Mouse (Mus musculus) small intestine, adult 2 months (tissue): ENCODE results near the gene Mgat3. TPM values are rescaled to one million over a fixed set of nuclear protein-coding genes. Genes with fewer than 3 reads are reported as not detected.

Source experiments
- H3K27ac ChIP-seq: fragments of 200-500 bp; 2 replicates; pipeline ENCODE4 v1.5.1; 2012; ENCODE audit warnings: low read depth, low read length, control low read depth, inconsistent platforms; ENCODE audit not compliant: insufficient read depth
- H3K27me3 ChIP-seq: fragments of 200-500 bp; 2 replicates; pipeline ENCODE4 v1.6.1; 2012; ENCODE audit warnings: mild to moderate bottlenecking, moderate library complexity, low read length, inconsistent platforms; ENCODE audit not compliant: control insufficient read depth, insufficient read depth
- H3K36me3 ChIP-seq: fragments of 200-500 bp; 2 replicates; pipeline ENCODE4 v1.6.1; 2012; ENCODE audit warnings: mild to moderate bottlenecking, low read length, control low read depth, inconsistent platforms; ENCODE audit not compliant: control insufficient read depth, insufficient read depth
- H3K4me1 ChIP-seq: fragments of 200-500 bp; 2 replicates; pipeline ENCODE4 v1.6.1; 2012; ENCODE audit warnings: low read length, inconsistent platforms, mixed read lengths; ENCODE audit not compliant: control insufficient read depth, insufficient read depth, insufficient read length
- H3K4me3 ChIP-seq: fragments of 200-500 bp; 2 replicates; pipeline ENCODE4 v1.5.1; 2012; ENCODE audit warnings: low read depth, mild to moderate bottlenecking, control low read depth, inconsistent platforms, low read length, moderate library complexity
- CTCF ChIP-seq: fragments of 200-500 bp; IDR thresholded peaks from 2 replicates; pipeline ENCODE4 v1.5.1; 2012; ENCODE audit warnings: low read depth, mild to moderate bottlenecking, control low read depth, inconsistent platforms, low read length, moderate library complexity, mixed read lengths; ENCODE audit not compliant: insufficient replicate concordance, insufficient read length; ENCODE audit errors: extremely low read depth
- POLR2A ChIP-seq: fragments of 200-500 bp; IDR thresholded peaks from 2 replicates; pipeline ENCODE4 v1.6.1; 2012; ENCODE audit warnings: low read depth, mild to moderate bottlenecking, control low read depth, inconsistent platforms, low read length, moderate library complexity
- WGBS: fragments of 180-500 bp; shearing (Covaris S2); methylation state at CpG from one replicate; pipeline ENCODE4 v1.1.7; 2018; 5-methylcytosine and 5-hydroxymethylcytosine counted together
- polyA plus RNA-seq: library from polyadenylated mRNA; depleted of rRNA; stranded (reverse); fragments of >200 nt; gene quantifications from 2 replicates; pipeline ENCODE4 v1.2.3, GENCODE M21; 2012

Mgat3 gene
- polyA plus RNA-seq, 1 experiment, result 62.6 TPM

- TF ChIP-seq POLR2A (peak; percentile 51), CTCF (peak; percentile 67)
- WGBS, result under 1% methylated on average over 59 of the region's 59 CpGs
- Histone ChIP-seq H3K36me3 (no peaks in the 10 kb centered on the region), H3K4me3 (peak within 1 kb of the TSS; percentile 70), H3K4me1 (peaks cover 15% of the 10 kb centered on the region), H3K27ac (peak within 1 kb of the TSS; percentile 83), H3K27me3 (no peaks in the 10 kb centered on the region)
Measured at GRCm38 (mm10) chr15:80132993-80133586, 40.4 kb upstream of the Mgat3 start, which contains the start of gene Tab1. Tab1 (plus strand) TSS chr15:80133127.

DNA sequence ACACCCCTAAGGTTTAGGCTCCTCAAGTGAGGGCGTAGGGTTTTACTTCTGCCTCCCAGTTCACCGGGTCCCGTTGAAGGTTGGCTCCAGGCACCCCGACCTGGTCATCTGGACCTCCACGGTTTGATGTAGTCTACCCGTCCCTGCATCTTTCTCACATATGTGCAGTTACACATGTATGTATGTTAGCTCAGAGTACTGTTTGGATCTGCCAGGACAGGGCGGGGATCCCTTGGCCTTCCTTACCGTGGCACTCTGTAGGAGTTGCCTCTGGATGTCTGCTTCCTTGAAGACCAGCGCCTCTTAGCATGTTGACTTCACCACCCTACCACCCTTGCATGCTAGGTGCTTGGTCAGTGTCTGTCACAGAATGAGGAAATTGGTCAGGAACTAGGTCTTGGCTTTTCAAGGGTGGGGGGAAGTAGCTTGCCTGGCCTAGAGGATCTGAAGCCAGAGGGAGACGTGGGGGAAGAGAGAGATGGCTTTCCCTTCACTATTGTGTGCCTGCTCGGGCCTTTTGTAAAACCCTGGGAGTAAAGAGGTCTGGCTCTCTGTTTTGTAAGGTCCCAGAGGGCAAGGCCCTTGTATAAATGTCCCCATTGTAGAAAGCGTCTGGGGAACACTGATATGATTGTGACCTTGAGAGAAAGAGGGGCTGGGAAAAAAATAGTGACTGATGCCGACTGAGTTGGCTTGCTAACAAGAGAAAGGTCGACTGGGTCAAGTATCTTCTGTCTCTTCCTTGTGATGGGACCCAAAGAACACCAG lies 39.7 kb upstream of the Mgat3 start:
- Histone ChIP-seq H3K4me3 (peak overlapping the region; percentile 70), H3K27me3 (no peaks in the 10 kb centered on the region), H3K27ac (peak overlapping the region; percentile 83), H3K36me3 (no peaks in the 10 kb centered on the region), H3K4me1 (peaks cover 15% of the 10 kb centered on the region)
- TF ChIP-seq POLR2A (no peak; the same call in 1 of the 2 replicates), CTCF (no peak)
- WGBS, result 2% methylated on average over 14 of the region's 14 CpGs

DNA sequence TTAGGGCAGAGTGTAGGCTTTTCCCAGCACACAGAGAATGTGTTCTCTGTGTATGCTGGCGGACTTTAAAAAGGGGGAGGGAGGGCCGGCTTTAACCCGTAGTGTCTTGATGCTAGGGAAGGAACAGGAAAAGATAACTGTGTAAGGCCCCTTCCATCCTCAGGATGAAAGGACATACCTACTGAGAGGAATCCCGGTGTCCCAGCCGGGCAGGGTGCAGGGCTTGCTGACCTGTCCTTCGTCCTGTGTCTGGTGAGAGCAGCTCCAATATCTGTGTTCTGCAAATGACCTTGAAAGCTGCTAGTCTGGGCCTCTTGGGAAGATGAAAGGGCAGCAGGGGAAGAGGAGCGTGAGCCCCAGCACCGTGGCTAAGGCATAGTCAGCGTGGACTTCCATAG lies 39.1 kb upstream of the Mgat3 start:
- TF ChIP-seq POLR2A (no peak), CTCF (no peak)
- WGBS, result 30% methylated on average over 9 of the region's 9 CpGs
- H3K4me1 ChIP-seq, result peaks cover 15% of the 10 kb centered on the region
- H3K27me3 ChIP-seq, result no peaks in the 10 kb centered on the region
- no peaks in the 10 kb centered on the region for H3K36me3 ChIP-seq
- H3K4me3 ChIP-seq, result peak overlapping the region; percentile 17
- H3K27ac ChIP-seq, result peak overlapping the region; percentile 83

DNA sequence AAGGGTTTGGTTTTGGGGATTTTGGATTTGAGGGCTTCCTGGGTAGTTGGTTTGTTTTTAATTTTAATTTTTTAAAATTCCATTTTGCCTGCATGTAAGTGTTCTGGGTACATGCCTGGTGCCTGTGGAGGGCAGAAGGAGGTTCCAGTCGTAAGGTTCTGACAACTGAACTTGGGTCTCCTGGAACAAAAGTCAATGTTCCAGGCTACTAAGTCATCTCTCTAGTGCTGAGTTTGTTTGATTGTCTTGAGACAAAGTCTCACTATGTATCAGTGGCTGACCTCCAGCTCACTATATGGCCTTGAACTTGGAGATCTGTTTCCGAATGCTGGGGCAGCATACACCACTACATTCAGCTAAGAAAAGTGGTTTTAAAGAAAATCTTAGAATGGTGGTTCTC lies 38.0 kb upstream of the Mgat3 start:
- no peaks in the 10 kb centered on the region for H3K27me3 ChIP-seq
- H3K4me3 ChIP-seq, result no peak overlapping the region
- TF ChIP-seq POLR2A, result no peak
- no peak for TF ChIP-seq CTCF
- H3K36me3 ChIP-seq, result no peaks in the 10 kb centered on the region
- H3K4me1 ChIP-seq, result peaks cover 17% of the 10 kb centered on the region
- 53% methylated on average over 2 of the region's 2 CpGs for WGBS
- peak overlapping the region; percentile 34; the same call in 1 of the 2 replicates for H3K27ac ChIP-seq

DNA sequence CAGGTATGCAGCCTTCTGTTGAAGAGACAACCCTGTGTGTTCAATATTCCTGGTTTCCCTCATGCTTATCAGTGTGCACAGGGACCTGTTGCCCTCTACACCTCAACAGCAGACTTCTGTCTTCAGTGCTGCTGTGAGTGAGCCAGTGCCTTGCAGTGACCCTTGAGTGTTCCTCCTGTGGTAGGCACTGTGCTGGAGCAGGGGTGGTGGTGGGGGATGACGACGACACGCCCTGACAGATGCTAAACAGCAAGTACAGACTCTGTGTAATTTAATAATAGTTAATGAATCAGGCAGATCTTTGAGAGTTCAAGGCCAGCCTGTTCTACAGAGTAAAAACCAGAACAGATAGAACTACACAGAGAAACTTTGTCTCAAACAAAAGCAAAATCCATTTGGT lies 36.9 kb upstream of the Mgat3 start:
- Histone ChIP-seq H3K36me3 (peaks cover 3% of the 10 kb centered on the region; the same call in 1 of the 2 replicates), H3K4me1 (peaks cover 23% of the 10 kb centered on the region), H3K27ac (peak overlapping the region; percentile 33; the same call in 1 of the 2 replicates), H3K27me3 (no peaks in the 10 kb centered on the region), H3K4me3 (no peak overlapping the region)
- WGBS, result 76% methylated on average over 3 of the region's 3 CpGs
- TF ChIP-seq CTCF (no peak), POLR2A (no peak)

GRCm38 (mm10) chr15:80137945-80138791 lies 35.4 kb upstream of the Mgat3 start:
- Histone ChIP-seq H3K27me3 (no peaks in the 10 kb centered on the region), H3K4me1 (peaks cover 23% of the 10 kb centered on the region), H3K4me3 (no peak overlapping the region), H3K36me3 (peaks cover 3% of the 10 kb centered on the region; the same call in 1 of the 2 replicates), H3K27ac (no peak overlapping the region)
- WGBS, result 65% methylated on average over 17 of the region's 17 CpGs
- TF ChIP-seq CTCF, result no peak
- no peak for TF ChIP-seq POLR2A
